Mouse (Mus musculus): ENCODE data around the gene Acad10. TPM values are rescaled to one million over a fixed set of nuclear protein-coding genes. Genes with fewer than 3 reads are reported as not detected.
"Not testable (repeated sequence)": the region's sequence is repeated elsewhere in the genome, so short reads cannot be mapped to it uniquely, and the experiment has no call there.

Gene Acad10
- polyA plus RNA-seq, 1 experiment from 2014 or later = 5.3 TPM

DNA sequence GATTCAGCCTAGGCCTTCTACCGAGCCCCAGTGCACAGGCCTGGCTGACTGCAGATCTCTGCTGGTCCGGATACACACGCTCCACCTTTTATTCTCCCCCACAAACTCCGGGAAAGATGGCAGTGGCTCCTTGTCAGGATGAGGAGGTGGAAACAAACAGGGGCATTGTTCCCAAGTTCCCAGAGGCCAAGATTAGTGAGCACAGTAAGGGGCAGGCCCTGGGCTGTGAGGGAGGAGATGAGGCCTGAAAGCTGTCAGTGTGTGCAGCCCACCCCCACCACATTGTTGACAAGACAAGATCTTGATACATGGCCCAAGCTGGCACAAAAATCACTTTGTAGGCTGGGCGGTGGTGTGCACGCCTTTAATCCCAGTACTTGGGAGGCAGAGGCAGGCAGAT is 36.4 kb upstream of the Acad10 start:
- no peaks in the 10 kb centered on the region for H3K27me3 ChIP-seq (replicated peaks; ENCODE audit: control insufficient read depth, insufficient read depth, low read length)
- TF ChIP-seq CTCF (IDR thresholded peaks at IDR 0.05; ENCODE audit: low read depth) = no peak
- ATAC-seq = no peak
- no peaks in the 10 kb centered on the region for H3K36me3 ChIP-seq (ENCODE audit: control insufficient read depth, insufficient read depth)
- no peak overlapping the region for H3K27ac ChIP-seq (ENCODE audit: low read depth, low read length)
- H3K4me1 ChIP-seq (replicated peaks; ENCODE audit: control insufficient read depth, insufficient read depth, low read length) = no peaks in the 10 kb centered on the region
- no peaks in the 10 kb centered on the region for H3K9me3 ChIP-seq (ENCODE audit: control insufficient read depth)
- WGBS = 68% methylated on average over 6 of the region's 6 CpGs
- no peak overlapping the region for H3K9ac ChIP-seq (ENCODE audit: low read depth, low read length)
- H3K4me2 ChIP-seq (replicated peaks; ENCODE audit: low read depth) = no peak overlapping the region
- H3K4me3 ChIP-seq (ENCODE audit: low read depth, low read length) = no peak overlapping the region

GRCm38 (mm10) chr5:121692897-121693296 is 32.6 kb upstream of the Acad10 start:
- Histone ChIP-seq H3K27ac (ENCODE audit: low read depth, low read length) (no peak overlapping the region), H3K9me3 (ENCODE audit: control insufficient read depth) (no peaks in the 10 kb centered on the region), H3K36me3 (ENCODE audit: control insufficient read depth, insufficient read depth) (no peaks in the 10 kb centered on the region), H3K27me3 (replicated peaks; ENCODE audit: control insufficient read depth, insufficient read depth, low read length) (no peaks in the 10 kb centered on the region), H3K4me2 (replicated peaks; ENCODE audit: low read depth) (no peak overlapping the region), H3K4me3 (ENCODE audit: low read depth, low read length) (no peak overlapping the region), H3K9ac (ENCODE audit: low read depth, low read length) (no peak overlapping the region), H3K4me1 (replicated peaks; ENCODE audit: control insufficient read depth, insufficient read depth, low read length) (no peaks in the 10 kb centered on the region)
- TF ChIP-seq CTCF (IDR thresholded peaks at IDR 0.05; ENCODE audit: low read depth) = no peak
- ATAC-seq = no peak
- 79% methylated on average over 4 of the region's 4 CpGs for WGBS

DNA sequence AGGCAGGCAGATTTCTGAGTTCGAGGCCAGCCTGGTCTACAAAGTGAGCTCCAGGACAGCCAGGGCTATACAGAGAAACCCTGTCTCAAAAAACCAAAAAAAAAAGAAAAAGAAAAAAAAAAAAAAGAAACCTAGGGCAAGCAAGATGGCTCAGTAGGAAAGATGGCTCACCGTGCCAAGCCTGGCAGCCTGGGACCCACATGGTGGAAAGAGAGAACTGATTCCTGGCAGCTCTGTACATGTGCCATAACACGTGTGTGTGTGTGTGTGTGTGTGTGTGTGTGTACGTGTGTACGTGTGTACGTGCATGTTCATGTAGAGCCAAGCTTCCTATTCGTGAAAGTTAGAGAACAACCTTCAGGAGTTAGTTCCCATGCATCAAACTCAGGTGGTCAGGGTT is 31.1 kb upstream of the Acad10 start:
- not testable (repeated sequence) for H3K4me2 ChIP-seq (replicated peaks; ENCODE audit: low read depth); H3K9me3 ChIP-seq (ENCODE audit: control insufficient read depth); H3K4me1 ChIP-seq (replicated peaks; ENCODE audit: control insufficient read depth, insufficient read depth, low read length); H3K27me3 ChIP-seq (replicated peaks; ENCODE audit: control insufficient read depth, insufficient read depth, low read length); H3K4me3 ChIP-seq (ENCODE audit: low read depth, low read length); ATAC-seq; H3K9ac ChIP-seq (ENCODE audit: low read depth, low read length)
- Histone ChIP-seq H3K36me3 (ENCODE audit: control insufficient read depth, insufficient read depth) (peaks cover 14% of the 10 kb centered on the region; the same call in 1 of the 2 replicates), H3K27ac (ENCODE audit: low read depth, low read length) (peak overlapping the region; percentile 66; the same call in 1 of the 2 replicates)
- WGBS = 93% methylated on average over 7 of the region's 7 CpGs

DNA sequence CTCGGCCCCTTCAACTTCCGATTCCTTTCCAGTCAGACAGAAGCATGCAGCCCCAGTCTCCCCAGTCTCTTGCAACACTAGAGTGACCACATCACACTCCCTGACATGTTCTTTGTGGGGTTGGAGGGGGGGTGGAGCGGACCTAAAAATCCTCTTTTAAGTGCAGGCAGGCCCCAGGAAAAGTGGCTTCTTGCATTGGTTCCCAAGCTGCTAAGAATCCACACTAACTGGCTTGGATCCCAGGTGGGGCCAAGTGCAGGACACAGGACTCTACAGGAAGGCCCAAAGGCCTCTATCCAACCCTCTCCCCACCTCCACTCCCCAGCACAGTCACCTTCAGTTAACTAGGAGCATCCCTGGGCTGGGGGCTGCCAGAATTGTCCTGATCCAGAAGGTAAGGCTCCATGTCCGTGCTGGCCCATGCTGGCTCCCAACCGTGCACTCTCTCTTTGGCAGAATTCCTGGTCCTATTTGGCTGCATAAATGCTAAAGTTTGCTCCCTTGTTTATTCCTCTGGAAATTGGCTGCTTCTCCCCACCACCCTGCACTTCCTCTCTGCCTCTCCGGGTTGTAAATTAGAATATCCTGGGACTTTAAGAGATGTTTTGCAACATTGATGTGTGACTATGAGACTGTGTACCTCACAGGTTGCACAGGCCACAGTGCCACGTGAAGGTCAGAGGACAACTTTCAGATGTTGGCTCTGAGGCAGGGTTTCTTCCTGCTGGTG is 30.3 kb upstream of the Acad10 start:
- no peaks in the 10 kb centered on the region for H3K27me3 ChIP-seq (replicated peaks; ENCODE audit: control insufficient read depth, insufficient read depth, low read length)
- 57% methylated on average over 7 of the region's 7 CpGs for WGBS
- peak overlapping the region; percentile 66 for H3K27ac ChIP-seq (ENCODE audit: low read depth, low read length)
- H3K9me3 ChIP-seq (ENCODE audit: control insufficient read depth) = no peaks in the 10 kb centered on the region
- no peak for TF ChIP-seq CTCF (IDR thresholded peaks at IDR 0.05; ENCODE audit: low read depth)
- ATAC-seq = peak; percentile 61
- H3K36me3 ChIP-seq (ENCODE audit: control insufficient read depth, insufficient read depth) = peaks cover 21% of the 10 kb centered on the region; the same call in 1 of the 2 replicates
- no peak overlapping the region for H3K4me3 ChIP-seq (ENCODE audit: low read depth, low read length)
- H3K4me2 ChIP-seq (replicated peaks; ENCODE audit: low read depth) = peak overlapping the region; percentile 13; the same call in 1 of the 2 replicates
- no peak overlapping the region for H3K9ac ChIP-seq (ENCODE audit: low read depth, low read length)
- H3K4me1 ChIP-seq (replicated peaks; ENCODE audit: control insufficient read depth, insufficient read depth, low read length) = no peaks in the 10 kb centered on the region

GRCm38 (mm10) chr5:121686113-121686898 is 26.0 kb upstream of the Acad10 start:
- H3K36me3 ChIP-seq (ENCODE audit: control insufficient read depth, insufficient read depth) = peaks cover 64% of the 10 kb centered on the region
- no peaks in the 10 kb centered on the region for H3K4me1 ChIP-seq (replicated peaks; ENCODE audit: control insufficient read depth, insufficient read depth, low read length)
- H3K27me3 ChIP-seq (replicated peaks; ENCODE audit: control insufficient read depth, insufficient read depth, low read length) = no peaks in the 10 kb centered on the region
- 0 out of 2 replicates have a peak overlapping the region, but pooled peaks have one; percentile 7 for H3K9ac ChIP-seq (ENCODE audit: low read depth, low read length)
- WGBS = 61% methylated on average over 15 of the region's 15 CpGs
- peak; percentile 58 for TF ChIP-seq CTCF (IDR thresholded peaks at IDR 0.05; ENCODE audit: low read depth)
- H3K4me3 ChIP-seq (ENCODE audit: low read depth, low read length) = no peak overlapping the region
- peak; percentile 74 for ATAC-seq
- no peak overlapping the region for H3K4me2 ChIP-seq (replicated peaks; ENCODE audit: low read depth)
- H3K9me3 ChIP-seq (ENCODE audit: control insufficient read depth) = no peaks in the 10 kb centered on the region
- H3K27ac ChIP-seq (ENCODE audit: low read depth, low read length) = peak overlapping the region; percentile 70

- no peaks in the 10 kb centered on the region for H3K9me3 ChIP-seq (ENCODE audit: control insufficient read depth)
- no peaks in the 10 kb centered on the region for H3K27me3 ChIP-seq (replicated peaks; ENCODE audit: control insufficient read depth, insufficient read depth, low read length)
- H3K27ac ChIP-seq (ENCODE audit: low read depth, low read length) = peak overlapping the region; percentile 70
- H3K4me3 ChIP-seq (ENCODE audit: low read depth, low read length) = no peak overlapping the region
- H3K4me2 ChIP-seq (replicated peaks; ENCODE audit: low read depth) = no peak overlapping the region
- no peak for ATAC-seq
- no peaks in the 10 kb centered on the region for H3K4me1 ChIP-seq (replicated peaks; ENCODE audit: control insufficient read depth, insufficient read depth, low read length)
- TF ChIP-seq CTCF (IDR thresholded peaks at IDR 0.05; ENCODE audit: low read depth) = no peak
- peaks cover 72% of the 10 kb centered on the region for H3K36me3 ChIP-seq (ENCODE audit: control insufficient read depth, insufficient read depth)
- H3K9ac ChIP-seq (ENCODE audit: low read depth, low read length) = no peak overlapping the region
- 87% methylated on average over 6 of the region's 6 CpGs for WGBS
Observed at GRCm38 (mm10) chr5:121685495-121685894, 25.2 kb upstream of the Acad10 start.
